Mouse (Mus musculus) intestine, embryonic 16.5 days (tissue): Measurements from ENCODE around the gene Art2b. TPM values are rescaled to one million over a fixed set of nuclear protein-coding genes. Genes with fewer than 3 reads are reported as not detected.

Experiments used
- ATAC-seq: fragments of 200-750 bp; cut with Nextera tagmentation; 2 replicates; pipeline ENCODE4 v1.8.0; 2017; ENCODE audit warnings: moderate TSS enrichment, moderate library complexity
- H3K27ac ChIP-seq: fragments of 300-500 bp; sonication (generic); 2 replicates; pipeline ENCODE4 v1.5.1; 2014; ENCODE audit warnings: mild to moderate bottlenecking, low read length
- H3K27me3 ChIP-seq: fragments of 300-500 bp; sonication (generic); replicated peaks from 2 replicates; pipeline ENCODE4 v1.6.1; 2014; ENCODE audit warnings: low read length, control low read depth, mixed read lengths; ENCODE audit not compliant: control insufficient read depth, insufficient read depth
- H3K36me3 ChIP-seq: fragments of 300-500 bp; sonication (generic); 2 replicates; pipeline ENCODE4 v1.6.1; 2014; ENCODE audit warnings: low read length, control low read depth; ENCODE audit not compliant: control insufficient read depth, insufficient read depth
- H3K4me1 ChIP-seq: fragments of 300-500 bp; sonication (generic); 2 replicates; pipeline ENCODE4 v1.6.1; 2014; ENCODE audit warnings: low read length, control low read depth, mixed read lengths; ENCODE audit not compliant: control insufficient read depth, insufficient read depth
- H3K4me2 ChIP-seq: fragments of 300-500 bp; sonication (generic); 2 replicates; pipeline ENCODE4 v1.6.1; 2014; ENCODE audit warnings: low read depth, low read length, control low read depth
- H3K4me3 ChIP-seq: fragments of 300-500 bp; sonication (generic); 2 replicates; pipeline ENCODE4 v1.5.1; 2014; ENCODE audit warnings: mild to moderate bottlenecking, low read length
- H3K9ac ChIP-seq: fragments of 300-500 bp; sonication (generic); 2 replicates; pipeline ENCODE4 v1.6.1; 2014; ENCODE audit warnings: low read depth, low read length
- H3K9me3 ChIP-seq: fragments of 300-500 bp; sonication (generic); 2 replicates; pipeline ENCODE4 v1.6.1; 2016; ENCODE audit warnings: low read length, control low read depth; ENCODE audit not compliant: control insufficient read depth
- WGBS: fragments of 180-500 bp; shearing (Covaris S2); extraction: QIAGEN DNeasy Blood & Tissue Kit; methylation state at CpG from one replicate; pipeline ENCODE4 v1.1.7; 2014; 5-methylcytosine and 5-hydroxymethylcytosine counted together
- polyA plus RNA-seq: library from polyadenylated mRNA; unstranded; fragments of >200 nt; fragmentation: Nextera tagmentation; extraction: Ambion mirVana; gene quantifications from 2 replicates; pipeline ENCODE4 v1.2.1, GENCODE M21; 2015

Gene Art2b
- polyA plus RNA-seq, 1 experiment from 2014 or later, result 0.43 TPM

DNA sequence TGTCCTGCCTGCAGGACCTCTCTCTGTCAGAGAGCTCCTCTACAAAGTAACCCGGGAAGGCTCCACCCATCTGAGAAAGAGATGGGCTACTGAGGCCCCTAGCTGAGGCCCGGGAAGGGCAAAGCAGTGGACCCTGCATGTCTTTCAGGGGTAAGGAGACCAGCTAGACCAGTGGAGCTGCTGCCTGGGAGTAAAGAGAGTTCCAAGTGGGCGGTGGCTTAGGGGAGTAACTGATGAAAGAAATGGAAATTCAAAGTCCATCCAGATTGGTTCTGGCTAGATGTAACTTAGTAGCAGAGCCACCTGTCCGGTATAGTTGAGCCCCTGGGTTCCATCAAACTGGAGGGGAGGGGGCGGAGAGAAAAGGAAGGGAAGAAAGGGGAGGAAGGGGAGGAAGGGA is 51.0 kb downstream of the Art2b start:
- no peaks in the 10 kb centered on the region for H3K27me3 ChIP-seq
- H3K4me3 ChIP-seq, result no peak overlapping the region
- no peak overlapping the region for H3K27ac ChIP-seq
- no peak overlapping the region for H3K9ac ChIP-seq
- H3K9me3 ChIP-seq, result no peaks in the 10 kb centered on the region
- H3K4me2 ChIP-seq, result no peak overlapping the region
- 25% methylated on average over 5 of the region's 5 CpGs for WGBS
- ATAC-seq, result peak; percentile 85
- peaks cover 6% of the 10 kb centered on the region; the same call in 1 of the 2 replicates for H3K4me1 ChIP-seq
- no peaks in the 10 kb centered on the region for H3K36me3 ChIP-seq

Other genes with a start within 250 kb of the Art2b start
- gene Arap1, start 237.5 kb downstream of the Art2b start, polyA plus RNA-seq, result 60.9 and 61.8 TPM in 2 replicates
- not detected in 2 replicates for gene Gm45837, start 174.7 kb downstream of the Art2b start, polyA plus RNA-seq
- 23.0 and 23.5 TPM in 2 replicates for gene Pde2a, start 163.9 kb downstream of the Art2b start, polyA plus RNA-seq
- gene Clpb, start 78.0 kb upstream of the Art2b start, polyA plus RNA-seq, result 52.7 and 53.3 TPM in 2 replicates
- 2.2 and 2.4 TPM in 2 replicates for gene Phox2a, start 232.7 kb upstream of the Art2b start, polyA plus RNA-seq